ENCODE assay signal across 9 mouse cellular contexts in genomic region chr1:88699401-88699800, GRCm38 (mm10). TPM values are rescaled to one million over a fixed set of nuclear protein-coding genes. Genes with fewer than 3 reads are reported as not detected.
DNase-seq lines count a peak whose midpoint lies in the region; ATAC-seq lines count a peak whose summit lies in the region.
"Had no signal": no experiment of that assay in that cellular context is flagged by ENCODE, and none has a peak within 500 bp of the region (broad histone marks: within the 10 kb centered on the region; RNA-seq: fewer than 3 reads in every experiment).

No protein-coding gene starts in this region.

- peak overlapping the region; percentile 96 for H3K4me2 ChIP-seq in intestine, embryonic 16.5 days (ENCODE audit: low read depth, low read length)
- peak overlapping the region; percentile 89 for H3K4me2 ChIP-seq in stomach, embryonic 16.5 days (ENCODE audit: low read depth, low read length)

- peak; percentile 26 for ATAC-seq in activated CD4-positive, CD25-positive, alpha-beta regulatory T cell, adult 4 months
- no peak for ATAC-seq in intestine, embryonic 16.5 days
- ATAC-seq in stomach, embryonic 16.5 days (ENCODE audit: insufficient read depth, low FRiP score) = no peak
- ATAC-seq in frontal cortex, adult (ENCODE audit: low TSS enrichment) = no peak

- no peaks in the 10 kb centered on the region for H3K36me3 ChIP-seq in intestine, embryonic 16.5 days (ENCODE audit: control insufficient read depth, insufficient read depth, low read length)
- no peaks in the 10 kb centered on the region for H3K36me3 ChIP-seq in stomach, embryonic 16.5 days (ENCODE audit: control insufficient read depth, insufficient read depth, low read length)
- H3K36me3 ChIP-seq: liver, embryonic 15.5 days had no signal

- peaks cover 15% of the 10 kb centered on the region for H3K4me1 ChIP-seq in intestine, embryonic 16.5 days (ENCODE audit: control insufficient read depth, insufficient read depth, low read length)
- peaks cover 17% of the 10 kb centered on the region for H3K4me1 ChIP-seq in stomach, embryonic 16.5 days (ENCODE audit: control insufficient read depth, insufficient read depth, low read length)

- no peak overlapping the region for H3K9ac ChIP-seq in intestine, embryonic 16.5 days (ENCODE audit: low read depth, low read length)
- H3K9ac ChIP-seq in stomach, embryonic 16.5 days (ENCODE audit: low read length) = 0 out of 2 replicates have a peak overlapping the region, but pooled peaks have one; percentile 25
- H3K9ac ChIP-seq: liver, embryonic 15.5 days had no signal

- peak; percentile 22 for DNase-seq in kidney, adult 9 months
- DNase-seq in kidney, adult 18-20 months = no peak
- peak; percentile 50 for DNase-seq in heart, adult 18-20 months
- peak; percentile 77 for DNase-seq in lung, postnatal 14 days

- WGBS in intestine, embryonic 16.5 days = 20% methylated on average over 5 of the region's 5 CpGs
- 18% methylated on average over 5 of the region's 5 CpGs for WGBS in stomach, embryonic 16.5 days

- peak overlapping the region; percentile 77; the same call in 1 of the 2 replicates for H3K4me3 ChIP-seq in intestine, embryonic 16.5 days (ENCODE audit: low read length)
- peak overlapping the region; percentile 84 for H3K4me3 ChIP-seq in stomach, embryonic 16.5 days (replicated peaks; ENCODE audit: low read length)

- no peaks in the 10 kb centered on the region for H3K9me3 ChIP-seq in intestine, embryonic 16.5 days (ENCODE audit: control insufficient read depth, low read length)
- H3K9me3 ChIP-seq in stomach, embryonic 16.5 days (replicated peaks; ENCODE audit: control insufficient read depth, low read length) = no peaks in the 10 kb centered on the region
- H3K9me3 ChIP-seq: liver, embryonic 15.5 days had no signal

- no peaks in the 10 kb centered on the region for H3K27me3 ChIP-seq in intestine, embryonic 16.5 days (replicated peaks; ENCODE audit: control insufficient read depth, insufficient read depth, low read length)
- no peaks in the 10 kb centered on the region for H3K27me3 ChIP-seq in stomach, embryonic 16.5 days (ENCODE audit: control insufficient read depth, insufficient read depth, low read length)

- H3K27ac ChIP-seq in intestine, embryonic 16.5 days (ENCODE audit: low read length) = no peak overlapping the region
- H3K27ac ChIP-seq in stomach, embryonic 16.5 days (ENCODE audit: low read length) = no peak overlapping the region; the same call in 1 of the 2 replicates
- H3K27ac ChIP-seq: liver, embryonic 15.5 days had no signal

RNA-seq across cellular contexts. Expression of gene Arl4c, which starts 2.6 kb away (rescaled TPM):
- polyA plus RNA-seq in activated CD4-positive, CD25-positive, alpha-beta regulatory T cell, adult 4 months (2017; shearing (Covaris generic)) = 10 to 100 TPM; 17.3 to 19.6 TPM
- 1 to 10 TPM; 4.7 to 5.5 TPM for total RNA-seq in heart, adult 18-20 months (2021)
- polyA plus RNA-seq in intestine, embryonic 16.5 days (2015; fragmentation: Nextera tagmentation; extraction: Ambion mirVana) = 3.5 and 3.6 TPM in 2 replicates
- polyA plus RNA-seq in stomach, embryonic 16.5 days (2015; fragmentation: Nextera tagmentation; extraction: Ambion mirVana) = 6.6 and 6.9 TPM in 2 replicates
